Mouse (Mus musculus) olfactory bulb, adult 2 months (tissue): ENCODE data around the gene Snx6.
"Not testable (repeated sequence)": the region's sequence is repeated elsewhere in the genome, so short reads cannot be mapped to it uniquely, and the experiment has no call there.

Experiments used
- CTCF ChIP-seq: fragments of 200-500 bp; IDR thresholded peaks from 2 replicates; pipeline ENCODE4 v1.5.1; 2012; ENCODE audit warnings: low read depth, mild to moderate bottlenecking, low read length, moderate library complexity; ENCODE audit not compliant: insufficient read depth
- POLR2A ChIP-seq: fragments of 200-500 bp; IDR thresholded peaks from 2 replicates; pipeline ENCODE4 v1.6.1; 2012; ENCODE audit warnings: mild to moderate bottlenecking, low read depth, low read length, moderate library complexity; ENCODE audit not compliant: insufficient read depth

GRCm38 (mm10) chr12:54718871-54719786 lies 76.4 kb downstream of the Snx6 start:
- TF ChIP-seq POLR2A, CTCF: not testable (repeated sequence)
